Mouse (Mus musculus) liver, adult 2 months (tissue): ENCODE data around the gene Gm20403. TPM values are rescaled to one million over a fixed set of nuclear protein-coding genes. Genes with fewer than 3 reads are reported as not detected.
"Not testable (repeated sequence)": the region's sequence is repeated elsewhere in the genome, so short reads cannot be mapped to it uniquely, and the experiment has no call there.

Experiments
- DNase-seq: peaks from one replicate; pipeline ENCODE4 v3.0.0-alpha.2; 2011; ENCODE audit warnings: low read depth, low spot score; ENCODE audit errors: extremely low read depth
- H3K27ac ChIP-seq: fragments of 200-500 bp; replicated peaks from 2 replicates; pipeline ENCODE4 v1.5.1; 2012; ENCODE audit warnings: low read depth, mild to moderate bottlenecking, control low read depth, inconsistent platforms, low read length; ENCODE audit not compliant: insufficient read depth
- H3K27me3 ChIP-seq: fragments of 200-500 bp; 2 replicates; pipeline ENCODE4 v1.6.1; 2012; ENCODE audit warnings: mild to moderate bottlenecking, moderate library complexity, low read length, inconsistent platforms; ENCODE audit not compliant: control insufficient read depth, insufficient read depth
- H3K36me3 ChIP-seq: fragments of 200-500 bp; 2 replicates; pipeline ENCODE4 v1.6.1; 2012; ENCODE audit warnings: low read length, inconsistent platforms; ENCODE audit not compliant: control insufficient read depth, insufficient read depth
- H3K4me1 ChIP-seq: fragments of 200-500 bp; 2 replicates; pipeline ENCODE4 v1.6.1; 2011; ENCODE audit warnings: low read length; ENCODE audit not compliant: control insufficient read depth, insufficient read depth
- H3K4me3 ChIP-seq: fragments of 200-500 bp; 2 replicates; pipeline ENCODE4 v1.5.1; 2011; ENCODE audit warnings: low read depth, mild to moderate bottlenecking, control low read depth, low read length, moderate library complexity; ENCODE audit not compliant: insufficient read depth
- H3K79me2 ChIP-seq: fragments of 200-500 bp; 2 replicates; pipeline ENCODE4 v1.6.1; 2012; ENCODE audit warnings: inconsistent platforms, mild to moderate bottlenecking, low read length, moderate library complexity; ENCODE audit not compliant: control insufficient read depth, insufficient read depth
- H3K9ac ChIP-seq: fragments of 200-500 bp; 2 replicates; pipeline ENCODE4 v1.6.1; 2012; ENCODE audit warnings: low read depth, mild to moderate bottlenecking, control low read depth, inconsistent platforms, low read length
- CTCF ChIP-seq: fragments of 200-500 bp; IDR thresholded peaks from 2 replicates; pipeline ENCODE4 v1.5.1; 2011; ENCODE audit warnings: low read depth, low read length, control low read depth
- POLR2A ChIP-seq: fragments of 200-500 bp; IDR thresholded peaks from 2 replicates; pipeline ENCODE4 v1.6.1; 2011; ENCODE audit warnings: low read length, control low read depth; ENCODE audit not compliant: insufficient read depth; ENCODE audit errors: extremely low read depth
- WGBS: fragments of 180-500 bp; shearing (Covaris S2); methylation state at CpG from one replicate; pipeline ENCODE4 v1.1.7; 2018; 5-methylcytosine and 5-hydroxymethylcytosine counted together
- polyA plus RNA-seq: library from polyadenylated mRNA; depleted of rRNA; stranded (reverse); fragments of >200 nt; gene quantifications from 2 replicates; pipeline ENCODE4 v1.2.3, GENCODE M21; 2012; rRNA removed
- total RNA-seq: library from RNA; depleted of rRNA; stranded (reverse); fragments of >200 nt; gene quantifications from 2 replicates; pipeline ENCODE4 v1.2.3, GENCODE M21; 2014; rRNA removed

Gm20403 gene
- total and polyA plus RNA-seq, 2 experiments: not detected

DNA sequence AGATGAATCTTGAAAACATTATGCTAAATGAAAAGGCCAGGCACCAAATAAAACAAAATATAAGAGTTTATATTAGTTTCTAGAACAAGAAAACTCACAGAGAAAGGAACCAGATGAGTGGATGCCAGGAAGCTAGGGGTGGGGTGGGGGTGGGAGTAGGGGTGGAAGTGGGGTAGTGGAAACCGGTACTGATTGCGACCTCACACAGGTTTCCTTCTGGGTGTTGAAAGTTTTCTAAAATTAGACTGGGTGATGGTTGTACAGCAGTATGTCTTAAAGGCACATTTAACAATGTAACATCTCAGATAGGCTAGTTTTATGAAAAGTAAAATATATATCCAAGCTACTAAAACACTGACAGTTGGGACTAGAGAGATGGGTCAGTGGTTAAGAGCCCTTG is 29.4 kb downstream of the Gm20403 start:
- no peaks in the 10 kb centered on the region for H3K27me3 ChIP-seq
- no peak overlapping the region for H3K27ac ChIP-seq
- no peak overlapping the region for H3K9ac ChIP-seq
- H3K79me2 ChIP-seq: peaks cover 8% of the 10 kb centered on the region; the same call in 1 of the 2 replicates
- H3K4me3 ChIP-seq: no peak overlapping the region
- peaks cover 12% of the 10 kb centered on the region for H3K4me1 ChIP-seq
- no peak for DNase-seq
- peaks cover 5% of the 10 kb centered on the region for H3K36me3 ChIP-seq
- TF ChIP-seq CTCF (no peak), POLR2A (no peak)
- WGBS: 65% methylated on average over 2 of the region's 2 CpGs

- WGBS: 92% methylated on average over 4 of the region's 4 CpGs
- Histone ChIP-seq H3K27ac (no peak overlapping the region), H3K4me1 (peaks cover 12% of the 10 kb centered on the region), H3K9ac (no peak overlapping the region), H3K36me3 (peaks cover 5% of the 10 kb centered on the region), H3K27me3 (no peaks in the 10 kb centered on the region), H3K4me3 (no peak overlapping the region), H3K79me2 (peaks cover 8% of the 10 kb centered on the region; the same call in 1 of the 2 replicates)
- no peak for DNase-seq
- TF ChIP-seq POLR2A (no peak), CTCF (no peak)
Observed at GRCm38 (mm10) chr12:54956457-54956856, 29.9 kb downstream of the Gm20403 start.

DNA sequence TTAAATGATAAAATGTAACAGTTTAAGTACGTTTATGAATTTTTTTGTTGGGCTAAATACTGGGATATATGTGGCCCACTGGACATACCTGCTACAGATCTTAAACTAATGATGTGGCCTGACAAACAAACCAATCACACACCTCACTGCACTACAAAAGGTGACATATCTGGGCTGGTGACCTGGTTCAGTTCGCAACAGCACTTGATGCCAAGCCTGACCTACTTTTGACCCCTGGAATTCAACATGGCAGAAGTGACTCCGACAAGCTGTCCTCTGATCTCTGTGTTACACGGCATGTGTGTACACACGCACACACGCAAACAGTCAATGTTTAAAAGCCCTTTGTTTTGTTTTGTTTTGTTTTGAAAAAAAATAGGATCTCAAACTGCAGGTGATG is 40.2 kb downstream of the Gm20403 start:
- peaks cover 5% of the 10 kb centered on the region; the same call in 1 of the 2 replicates for H3K4me1 ChIP-seq
- peak; percentile 67 for DNase-seq
- H3K79me2 ChIP-seq: no peaks in the 10 kb centered on the region
- TF ChIP-seq CTCF: no peak
- no peak for TF ChIP-seq POLR2A
- no peak overlapping the region for H3K9ac ChIP-seq
- no peaks in the 10 kb centered on the region for H3K27me3 ChIP-seq
- peaks cover 15% of the 10 kb centered on the region for H3K36me3 ChIP-seq
- no peak overlapping the region for H3K4me3 ChIP-seq
- 45% methylated on average over 6 of the region's 6 CpGs for WGBS
- no peak overlapping the region for H3K27ac ChIP-seq

GRCm38 (mm10) chr12:54942586-54943157 is 43.7 kb downstream of the Gm20403 start:
- not testable (repeated sequence) for H3K9ac ChIP-seq, H3K79me2 ChIP-seq, H3K27ac ChIP-seq, H3K27me3 ChIP-seq, H3K4me1 ChIP-seq, DNase-seq, H3K4me3 ChIP-seq
- peaks cover 26% of the 10 kb centered on the region for H3K36me3 ChIP-seq
- 99% methylated on average over 6 of the region's 6 CpGs for WGBS

DNA sequence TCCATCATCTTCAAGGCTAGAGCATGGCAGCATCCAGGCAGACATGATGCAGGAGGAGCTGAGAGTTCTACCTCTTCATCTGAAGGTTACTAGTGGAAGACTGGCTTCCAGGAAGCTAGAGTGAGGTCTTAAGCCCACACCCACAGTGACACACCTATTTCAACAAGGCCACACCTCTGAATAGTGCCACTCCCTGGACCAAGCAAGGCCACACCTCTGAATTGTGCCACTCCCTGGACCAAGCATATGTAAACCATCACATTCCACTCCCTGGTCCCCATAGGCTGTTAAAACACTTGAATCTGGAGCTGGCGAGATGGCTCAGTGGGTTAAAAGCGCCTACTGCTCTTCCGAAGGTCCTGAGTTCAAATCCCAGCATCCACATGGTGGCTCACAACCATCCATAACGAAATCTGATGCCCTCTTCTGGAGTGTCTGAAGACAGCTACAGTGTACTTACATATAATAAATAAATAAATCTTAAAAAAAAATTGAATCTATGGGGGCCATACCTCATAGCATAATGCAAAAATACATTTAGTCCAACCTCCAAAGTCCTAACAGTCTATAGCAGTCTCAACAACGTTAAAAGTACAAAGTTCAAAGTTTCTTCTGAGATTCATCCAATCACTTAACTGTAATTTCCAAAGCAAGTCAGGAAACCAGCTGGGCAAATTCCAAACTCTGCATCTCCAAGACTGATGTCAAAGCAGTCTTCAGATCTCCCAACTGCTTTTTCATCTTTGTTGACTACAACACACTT is 48.6 kb downstream of the Gm20403 start:
- not testable (repeated sequence) for H3K4me1 ChIP-seq, H3K9ac ChIP-seq, H3K27me3 ChIP-seq, H3K4me3 ChIP-seq, DNase-seq, H3K79me2 ChIP-seq, H3K27ac ChIP-seq
- peaks cover 27% of the 10 kb centered on the region for H3K36me3 ChIP-seq
- 89% methylated on average over 5 of the region's 5 CpGs for WGBS

Other genes starting within 250 kb of the Gm20403 start
- 21.7 and 22.4 TPM in 2 replicates for gene Snx6, start 190.8 kb downstream of the Gm20403 start, total RNA-seq
- gene Snx6, start 190.8 kb downstream of the Gm20403 start, polyA plus RNA-seq: 5.4 and 7.5 TPM in 2 replicates
- gene Cfl2, start 123.7 kb downstream of the Gm20403 start, total RNA-seq: 56.5 and 64.6 TPM in 2 replicates
- gene Cfl2, start 123.7 kb downstream of the Gm20403 start, polyA plus RNA-seq: 10.8 and 14.6 TPM in 2 replicates
- 5.2 and 6.8 TPM in 2 replicates for gene Baz1a, start 27.8 kb upstream of the Gm20403 start, total RNA-seq
- 1.4 and 1.6 TPM in 2 replicates for gene Baz1a, start 27.8 kb upstream of the Gm20403 start, polyA plus RNA-seq
- gene 2700097O09Rik, start 93.6 kb upstream of the Gm20403 start, total RNA-seq: 11.5 and 13.0 TPM in 2 replicates
- 4.5 and 5.5 TPM in 2 replicates for gene 2700097O09Rik, start 93.6 kb upstream of the Gm20403 start, polyA plus RNA-seq
- gene Srp54a, start 93.7 kb upstream of the Gm20403 start, total RNA-seq: 52.1 and 91.7 TPM in 2 replicates
- 16.5 and 19.5 TPM in 2 replicates for gene Srp54a, start 93.7 kb upstream of the Gm20403 start, polyA plus RNA-seq
- 2.0 and 2.4 TPM in 2 replicates for gene Fam177a, start 137.9 kb upstream of the Gm20403 start, total RNA-seq
- 0.77 and 0.82 TPM in 2 replicates for gene Fam177a, start 137.9 kb upstream of the Gm20403 start, polyA plus RNA-seq
- gene Srp54b, start 168.6 kb upstream of the Gm20403 start, total RNA-seq: 37.0 and 42.7 TPM in 2 replicates
- gene Srp54b, start 168.6 kb upstream of the Gm20403 start, polyA plus RNA-seq: 23.0 and 24.5 TPM in 2 replicates
- gene 1700047I17Rik2, start 213.1 kb upstream of the Gm20403 start, total RNA-seq: 0.28 TPM in 1 of 2 replicates, not detected in the other
- not detected in 2 replicates for gene 1700047I17Rik2, start 213.1 kb upstream of the Gm20403 start, polyA plus RNA-seq
- 42.3 and 62.3 TPM in 2 replicates for gene Srp54c, start 243.6 kb upstream of the Gm20403 start, total RNA-seq
- 4.2 and 4.5 TPM in 2 replicates for gene Srp54c, start 243.6 kb upstream of the Gm20403 start, polyA plus RNA-seq